Mouse (Mus musculus) brain, adult 10 weeks (tissue): ENCODE data around the gene Ccnq. TPM values are rescaled to one million over a fixed set of nuclear protein-coding genes. Genes with fewer than 3 reads are reported as not detected.

Source experiments
- polyA plus RNA-seq: library from polyadenylated mRNA; stranded (reverse); fragments of 350-450 nt; fragmentation: Illumina TruSeq; extraction: RNeasy Lipid Tissue Mini Kit (QIAGEN cat#74804); gene quantifications from one replicate; pipeline ENCODE4 v1.2.3, GENCODE M21; 2015; ENCODE audit warnings: low read depth, low replicate concordance

Ccnq gene
- 27.6 TPM for polyA plus RNA-seq

DNA sequence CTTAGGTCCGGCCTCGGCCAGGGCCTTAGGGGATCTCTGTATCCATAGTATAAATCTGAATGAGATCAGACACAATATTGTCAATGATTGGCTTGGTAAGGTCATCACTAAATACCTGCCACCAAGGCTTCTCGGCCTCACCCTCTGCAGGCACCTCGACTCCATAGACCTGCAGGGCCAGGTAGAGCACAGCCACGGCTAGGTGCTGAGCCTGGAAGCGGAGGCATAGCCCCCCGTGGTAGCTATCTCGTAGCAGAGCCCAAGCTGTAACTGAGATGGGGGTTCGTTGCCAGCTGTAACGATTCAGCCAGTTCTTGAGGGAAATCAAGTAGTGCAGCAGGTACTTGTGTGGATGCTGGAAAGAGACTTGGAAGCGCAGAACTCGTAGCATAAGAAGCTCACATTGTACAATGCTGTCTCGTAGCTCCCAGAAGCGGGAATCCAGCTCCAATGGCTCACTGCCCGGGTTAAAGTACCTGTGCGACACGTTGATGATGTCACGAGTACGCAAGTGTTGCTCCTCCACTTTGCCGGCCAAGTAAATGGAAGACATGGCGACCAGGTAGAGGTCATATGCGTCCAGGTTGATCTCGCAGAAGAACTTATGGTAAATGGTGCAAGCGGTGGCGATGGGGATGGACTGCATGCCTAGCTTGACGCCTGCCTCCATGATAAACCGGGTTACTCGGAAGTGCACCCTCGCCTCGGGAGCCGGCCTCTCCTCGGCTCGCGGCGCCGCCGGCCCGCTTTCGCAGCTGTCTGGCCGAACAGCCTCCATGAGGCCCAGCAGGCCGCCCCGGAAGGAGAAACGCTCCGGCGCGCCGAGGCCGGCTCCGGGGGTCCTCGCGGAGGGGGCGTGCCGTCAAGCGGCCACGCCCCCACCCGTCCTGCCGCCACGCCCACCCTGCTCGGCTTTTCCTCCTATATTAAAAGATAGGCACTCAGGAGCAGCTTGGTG, at the start of gene Ccnq:
Gene Ccnq, minus strand, starts transcription at position 845 of the 958 bp plus-strand sequence.

Other genes with a start within 250 kb of the Ccnq start
- 4.9 TPM for gene Sebox, start 248.3 kb downstream of the Ccnq start, polyA plus RNA-seq
- gene Tmem199, start 239.6 kb downstream of the Ccnq start, polyA plus RNA-seq, result 90.3 TPM
- gene Poldip2, start 239.5 kb downstream of the Ccnq start, polyA plus RNA-seq, result 139 TPM
- 31.9 TPM for gene Tnfaip1, start 215.4 kb downstream of the Ccnq start, polyA plus RNA-seq
- gene Ift20, start 215.4 kb downstream of the Ccnq start, polyA plus RNA-seq, result 141 TPM
- gene Tmem97, start 201.0 kb downstream of the Ccnq start, polyA plus RNA-seq, result 31.8 TPM
- 70.7 TPM for gene Nlk, start 54.4 kb downstream of the Ccnq start, polyA plus RNA-seq
- gene Lyrm9, start 74.9 kb upstream of the Ccnq start, polyA plus RNA-seq, result 19.1 TPM
- 0.19 TPM for gene Nos2, start 169.1 kb upstream of the Ccnq start, polyA plus RNA-seq
- gene Lgals9, start 233.2 kb upstream of the Ccnq start, polyA plus RNA-seq, result 12.7 TPM